Comparison of ENCODE assay signal across 8 mouse cellular contexts in the genomic region with DNA sequence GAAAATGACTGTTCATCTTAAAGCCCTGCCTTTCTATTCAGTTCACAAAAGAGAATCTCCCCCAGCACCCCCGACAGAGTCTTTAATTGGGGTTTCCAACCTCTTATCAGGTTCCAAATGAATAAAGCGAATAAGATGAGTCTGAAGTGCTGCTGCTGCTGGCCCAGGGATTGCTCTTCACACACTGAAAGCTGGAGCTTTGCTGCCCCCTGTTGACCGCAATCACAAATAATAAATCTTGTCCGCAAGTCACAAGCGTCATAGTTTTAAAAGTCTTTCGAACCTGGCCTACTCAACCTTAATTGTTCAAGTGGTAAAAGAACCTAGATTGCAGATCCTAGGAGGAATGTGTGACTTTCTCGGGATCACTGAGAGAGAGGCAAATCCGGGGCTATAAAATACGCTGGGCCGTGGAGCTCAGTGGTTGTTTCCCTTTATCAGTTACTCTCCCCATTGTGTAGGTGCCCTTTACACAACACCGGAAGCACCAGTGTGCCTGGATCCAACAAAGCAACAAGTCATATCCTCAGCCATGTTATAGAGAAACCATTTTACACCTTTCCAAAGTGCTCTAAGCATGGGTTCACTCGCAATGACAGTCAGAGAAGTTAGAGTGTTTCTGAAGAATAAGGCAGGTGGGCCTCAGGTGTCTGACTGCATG. TPM values are rescaled to one million over a fixed set of nuclear protein-coding genes. Genes with fewer than 3 reads are reported as not detected.
DNase-seq lines count a peak whose midpoint lies in the region; ATAC-seq and TF ChIP-seq lines count a peak whose summit lies in the region.

No protein-coding gene starts in this region.

- no peaks in the 10 kb centered on the region for H3K27me3 ChIP-seq in forebrain, postnatal 0 days (ENCODE audit: insufficient read depth, low read length)
- H3K27me3 ChIP-seq in hindbrain, embryonic 14.5 days (ENCODE audit: control insufficient read depth, insufficient read depth, low read length) = no peaks in the 10 kb centered on the region

- no peak overlapping the region for H3K4me3 ChIP-seq in forebrain, postnatal 0 days (ENCODE audit: low read depth, low read length)
- no peak overlapping the region for H3K4me3 ChIP-seq in hindbrain, embryonic 14.5 days (replicated peaks; ENCODE audit: low read length)

- TF ChIP-seq CTCF in forebrain, postnatal 0 days (IDR thresholded peaks at IDR 0.05; ENCODE audit: low read depth) = peak; percentile 83

- H3K4me1 ChIP-seq in forebrain, postnatal 0 days (ENCODE audit: insufficient read depth) = no peaks in the 10 kb centered on the region
- no peaks in the 10 kb centered on the region for H3K4me1 ChIP-seq in hindbrain, embryonic 14.5 days (replicated peaks; ENCODE audit: control insufficient read depth, insufficient read depth, low read length)

- H3K9me3 ChIP-seq in forebrain, postnatal 0 days (ENCODE audit: low read length) = no peaks in the 10 kb centered on the region
- H3K9me3 ChIP-seq in hindbrain, embryonic 14.5 days (ENCODE audit: control insufficient read depth, low read length) = no peaks in the 10 kb centered on the region

- ATAC-seq in forebrain, postnatal 0 days = peak; percentile 85
- peak; percentile 74; the same call in 1 of the 2 replicates for ATAC-seq in hindbrain, embryonic 14.5 days (ENCODE audit: low FRiP score)
- peak; percentile 83; the same call in 1 of the 2 replicates for ATAC-seq in megakaryocyte-erythroid progenitor cell, adult 5-6 weeks (replicated peaks; ENCODE audit: low FRiP score, low TSS enrichment, poor library complexity, severe bottlenecking)

- H3K4me2 ChIP-seq in forebrain, postnatal 0 days (ENCODE audit: low read depth) = no peak overlapping the region
- 0 out of 2 replicates have a peak overlapping the region, but pooled peaks have one; percentile 17 for H3K4me2 ChIP-seq in hindbrain, embryonic 14.5 days (replicated peaks)

- H3K36me3 ChIP-seq in forebrain, postnatal 0 days (ENCODE audit: insufficient read depth) = no peaks in the 10 kb centered on the region
- H3K36me3 ChIP-seq in hindbrain, embryonic 14.5 days (replicated peaks; ENCODE audit: control insufficient read depth, insufficient read depth) = no peaks in the 10 kb centered on the region

- no peak overlapping the region for H3K9ac ChIP-seq in forebrain, postnatal 0 days
- no peak overlapping the region for H3K9ac ChIP-seq in hindbrain, embryonic 14.5 days

- H3K27ac ChIP-seq in forebrain, postnatal 0 days (ENCODE audit: low read depth, low read length) = no peak overlapping the region
- no peak overlapping the region for H3K27ac ChIP-seq in hindbrain, embryonic 14.5 days

- peak; percentile 85 for DNase-seq in MN1 (ENCODE audit: low spot score)
- DNase-seq in cerebellum, adult 11 months = peak; percentile 48
- DNase-seq in forebrain, postnatal 0 days = peak; percentile 88
- DNase-seq in hindbrain, embryonic 14.5 days (ENCODE audit: low spot score) = peak; percentile 92
- DNase-seq in layer of hippocampus, postnatal 36 days = peak; percentile 68 to 71
- DNase-seq in right cerebral cortex, postnatal 10 days (ENCODE audit: low spot score in 2 of 2) = peak; percentile 82 to 88
- DNase-seq in urinary bladder, postnatal 25 days (ENCODE audit: low spot score) = peak; percentile 71

- WGBS in forebrain, postnatal 0 days = 26% methylated on average over 12 of the region's 12 CpGs
- WGBS in hindbrain, embryonic 14.5 days = 28% methylated on average over 12 of the region's 12 CpGs

RNA-seq across cellular contexts. Expression of gene Prep, which starts 21.6 kb away (rescaled TPM):
- total RNA-seq in forebrain, postnatal 0 days (2014; rRNA removed) = 16.9 and 18.1 TPM in 2 replicates
- 16.6 and 19.0 TPM in 2 replicates for polyA plus RNA-seq in forebrain, postnatal 0 days (2015; fragmentation: Nextera tagmentation; extraction: Ambion mirVana)
- 21.7 and 24.8 TPM in 2 replicates for polyA plus RNA-seq in hindbrain, embryonic 14.5 days (2014; fragmentation: Nextera tagmentation; extraction: Ambion mirVana)
- total RNA-seq in layer of hippocampus, postnatal 36 days (2021) = 1 to 10 TPM; 8.8 to 9.3 TPM
- total RNA-seq in megakaryocyte-erythroid progenitor cell, adult 5-6 weeks (2014; fragmentation: Nextera tagmentation) = 9.0 and 15.4 TPM in 2 replicates
- 11.8 and 13.6 TPM in 2 replicates for total RNA-seq in megakaryocyte-erythroid progenitor cell, adult 5-6 weeks (2017)
